Mouse (Mus musculus): ENCODE measurements at regions not wholly inside any gene's neighbourhood (a gene's known extent, or its start where the extent isn't known, plus 50 kb on each side); places are given as distances from the start of the nearest gene placed in this dataset.

- Histone ChIP-seq H3K4me1 (ENCODE audit: control insufficient read depth, insufficient read depth, low read length) (no peaks in the 10 kb centered on the region), H3K4me3 (ENCODE audit: control insufficient read depth, low read depth, low read length) (no peak overlapping the region), H3K27ac (ENCODE audit: control insufficient read depth, insufficient read depth, low read depth, low read length) (no peak overlapping the region), H3K36me3 (ENCODE audit: control insufficient read depth, insufficient read depth, low read length) (no peaks in the 10 kb centered on the region), H3K27me3 (ENCODE audit: control insufficient read depth, insufficient read depth, low read length) (no peaks in the 10 kb centered on the region)
- TF ChIP-seq CTCF (IDR thresholded peaks at IDR 0.05; ENCODE audit: control insufficient read depth, insufficient read depth, insufficient replicate concordance, low read depth, low read length) (no peak), POLR2A (IDR thresholded peaks at IDR 0.05; ENCODE audit: control insufficient read depth, low read depth, low read length) (no peak)
These were observed 67.0 kb upstream of the Rbm19 start for GRCm38 (mm10) chr5:120049063-120049781.

- Histone ChIP-seq H3K4me1 (ENCODE audit: control insufficient read depth, insufficient read depth, low read length) (no peaks in the 10 kb centered on the region), H3K27ac (ENCODE audit: control insufficient read depth, insufficient read depth, low read depth, low read length) (no peak overlapping the region), H3K4me3 (ENCODE audit: control insufficient read depth, low read depth, low read length) (no peak overlapping the region), H3K36me3 (ENCODE audit: control insufficient read depth, insufficient read depth, low read length) (no peaks in the 10 kb centered on the region), H3K27me3 (ENCODE audit: control insufficient read depth, insufficient read depth, low read length) (no peaks in the 10 kb centered on the region)
- no peak for TF ChIP-seq CTCF (IDR thresholded peaks at IDR 0.05; ENCODE audit: control insufficient read depth, insufficient read depth, insufficient replicate concordance, low read depth, low read length)
- no peak for TF ChIP-seq POLR2A (IDR thresholded peaks at IDR 0.05; ENCODE audit: control insufficient read depth, low read depth, low read length)
These were observed 65.4 kb upstream of the Rbm19 start for GRCm38 (mm10) chr5:120050728-120051436.

- no peak overlapping the region for H3K27ac ChIP-seq (ENCODE audit: control insufficient read depth, insufficient read depth, low read depth, low read length)
- H3K36me3 ChIP-seq (ENCODE audit: control insufficient read depth, insufficient read depth, low read length): no peaks in the 10 kb centered on the region
- H3K27me3 ChIP-seq (ENCODE audit: control insufficient read depth, insufficient read depth, low read length): no peaks in the 10 kb centered on the region
- TF ChIP-seq CTCF (IDR thresholded peaks at IDR 0.05; ENCODE audit: control insufficient read depth, insufficient read depth, insufficient replicate concordance, low read depth, low read length): no peak
- TF ChIP-seq POLR2A (IDR thresholded peaks at IDR 0.05; ENCODE audit: control insufficient read depth, low read depth, low read length): no peak
- H3K4me3 ChIP-seq (ENCODE audit: control insufficient read depth, low read depth, low read length): no peak overlapping the region
- H3K4me1 ChIP-seq (ENCODE audit: control insufficient read depth, insufficient read depth, low read length): no peaks in the 10 kb centered on the region
These were observed 61.6 kb upstream of the Rbm19 start for GRCm38 (mm10) chr5:120054498-120055167.

All from testis, adult 2 months (tissue).